Mouse (Mus musculus) intestine, embryonic 14.5 days (tissue): ENCODE measurements around the gene Churc1. TPM values are rescaled to one million over a fixed set of nuclear protein-coding genes. Genes with fewer than 3 reads are reported as not detected.

Experiments used
- ATAC-seq: fragments of 200-750 bp; cut with Nextera tagmentation; replicated peaks from 2 replicates; pipeline ENCODE4 v1.8.0; 2017; ENCODE audit warnings: low read depth, moderate number of reproducible peaks, moderate TSS enrichment, moderate library complexity; ENCODE audit not compliant: low FRiP score, low TSS enrichment
- DNase-seq: peaks from one replicate; pipeline ENCODE4 v3.0.0-alpha.2; 2018; ENCODE audit warnings: low spot score
- H3K27ac ChIP-seq: fragments of 300-500 bp; sonication (generic); 2 replicates; pipeline ENCODE4 v1.5.1; 2014; ENCODE audit warnings: low read depth, mild to moderate bottlenecking, control low read depth
- H3K27me3 ChIP-seq: fragments of 300-500 bp; sonication (generic); replicated peaks from 2 replicates; pipeline ENCODE4 v1.6.1; 2014; ENCODE audit warnings: low read length, control low read depth; ENCODE audit not compliant: control insufficient read depth, insufficient read depth
- H3K36me3 ChIP-seq: fragments of 300-500 bp; sonication (generic); 2 replicates; pipeline ENCODE4 v1.6.1; 2014; ENCODE audit warnings: low read length, control low read depth; ENCODE audit not compliant: control insufficient read depth, insufficient read depth
- H3K4me1 ChIP-seq: fragments of 300-500 bp; sonication (generic); replicated peaks from 2 replicates; pipeline ENCODE4 v1.6.1; 2014; ENCODE audit warnings: low read length, control low read depth, mixed read lengths; ENCODE audit not compliant: control insufficient read depth, insufficient read depth
- H3K4me2 ChIP-seq: fragments of 300-500 bp; sonication (generic); 2 replicates; pipeline ENCODE4 v1.6.1; 2014; ENCODE audit warnings: low read length
- H3K4me3 ChIP-seq: fragments of 300-500 bp; sonication (generic); 2 replicates; pipeline ENCODE4 v1.5.1; 2014; ENCODE audit warnings: low read depth, low read length, control low read depth, mixed read lengths
- H3K9ac ChIP-seq: fragments of 300-500 bp; sonication (generic); 2 replicates; pipeline ENCODE4 v1.6.1; 2014; ENCODE audit warnings: mild to moderate bottlenecking, low read length
- H3K9me3 ChIP-seq: fragments of 300-500 bp; sonication (generic); 2 replicates; pipeline ENCODE4 v1.6.1; 2016; ENCODE audit warnings: low read length, control low read depth; ENCODE audit not compliant: control insufficient read depth
- WGBS: fragments of 180-500 bp; shearing (Covaris S2); extraction: QIAGEN DNeasy Blood & Tissue Kit; methylation state at CpG from one replicate; pipeline ENCODE4 v1.1.7; 2014; 5-methylcytosine and 5-hydroxymethylcytosine counted together
- polyA plus RNA-seq: library from polyadenylated mRNA; unstranded; fragments of >200 nt; fragmentation: Nextera tagmentation; extraction: Ambion mirVana; gene quantifications from 2 replicates; pipeline ENCODE4 v1.2.1, GENCODE M21; 2014

The Churc1 gene
- polyA plus RNA-seq, 1 experiment from 2014 or later = 146 TPM

DNA sequence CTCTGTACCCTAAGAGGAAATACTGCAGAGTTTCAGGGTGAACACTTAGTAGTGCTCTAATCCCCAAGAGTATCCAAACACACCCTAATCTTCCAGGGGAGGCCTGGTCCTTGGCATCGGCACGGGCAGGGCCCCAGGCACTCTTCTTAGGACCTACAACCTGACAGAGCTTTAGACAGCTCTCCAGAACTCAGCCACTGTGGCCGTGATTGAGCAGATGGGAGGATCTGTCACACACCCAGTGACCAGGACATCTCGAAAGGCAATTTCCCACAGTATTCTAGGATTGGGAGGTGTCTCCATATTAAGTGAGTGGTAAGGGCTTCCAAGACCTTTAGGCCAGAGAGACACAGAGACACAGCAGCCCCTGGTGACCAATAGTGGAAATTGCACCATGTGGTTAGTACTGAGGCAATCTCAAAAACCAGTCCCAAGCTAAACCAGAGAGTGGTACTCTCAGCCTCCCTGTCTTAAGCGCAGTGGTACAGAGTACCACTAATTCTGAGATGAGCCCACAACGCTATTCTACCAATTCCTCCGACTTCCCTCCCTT is 38.4 kb downstream of the Churc1 start:
- DNase-seq (no peak), ATAC-seq (no peak; the same call in 1 of the 2 replicates)
- WGBS = 53% methylated on average over 7 of the region's 7 CpGs
- Histone ChIP-seq H3K9ac (no peak overlapping the region), H3K27me3 (no peaks in the 10 kb centered on the region), H3K4me3 (no peak overlapping the region), H3K4me1 (no peaks in the 10 kb centered on the region), H3K36me3 (no peaks in the 10 kb centered on the region), H3K9me3 (no peaks in the 10 kb centered on the region), H3K27ac (no peak overlapping the region), H3K4me2 (no peak overlapping the region)

DNA sequence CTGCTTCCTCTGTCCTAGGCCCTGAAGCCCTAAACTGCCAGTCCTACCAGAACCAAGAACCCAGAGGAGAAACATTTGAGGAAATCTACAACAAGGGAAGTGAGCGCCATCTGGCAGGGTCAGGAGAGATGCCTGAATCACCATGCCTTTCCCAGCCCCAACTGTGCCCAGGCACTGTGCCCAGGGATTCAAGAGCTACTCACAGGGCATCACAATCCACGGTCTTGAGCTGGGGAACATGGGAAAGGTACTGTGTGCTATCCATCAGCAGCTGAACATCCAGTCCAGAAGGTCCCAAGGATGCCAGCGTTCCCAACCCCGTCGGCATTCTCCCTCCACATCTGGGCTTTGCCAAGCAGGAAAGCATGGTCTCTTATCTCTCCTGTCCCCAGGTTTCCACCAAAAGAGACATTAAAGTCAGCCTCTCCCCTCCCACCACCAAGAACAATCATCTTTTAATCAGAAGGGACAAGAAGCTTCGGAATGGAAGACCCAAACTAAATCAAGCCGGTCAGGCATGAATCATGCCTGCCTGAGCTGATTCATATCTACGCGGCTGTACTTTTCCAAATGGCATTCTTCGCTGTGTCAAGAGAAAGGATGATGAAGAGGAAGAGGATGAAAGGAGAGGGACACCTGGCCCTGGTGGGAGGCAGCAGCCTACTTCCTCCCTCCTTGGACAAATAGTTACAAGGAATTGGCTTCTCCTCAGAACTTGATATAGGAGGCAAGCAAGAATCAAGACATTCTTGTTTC is 39.9 kb downstream of the Churc1 start:
- Histone ChIP-seq H3K4me2 (no peak overlapping the region), H3K9me3 (no peaks in the 10 kb centered on the region), H3K9ac (no peak overlapping the region), H3K36me3 (no peaks in the 10 kb centered on the region), H3K27me3 (no peaks in the 10 kb centered on the region), H3K4me3 (no peak overlapping the region), H3K4me1 (no peaks in the 10 kb centered on the region), H3K27ac (no peak overlapping the region)
- DNase-seq (no peak), ATAC-seq (no peak)
- WGBS = 89% methylated on average over 10 of the region's 10 CpGs

DNA sequence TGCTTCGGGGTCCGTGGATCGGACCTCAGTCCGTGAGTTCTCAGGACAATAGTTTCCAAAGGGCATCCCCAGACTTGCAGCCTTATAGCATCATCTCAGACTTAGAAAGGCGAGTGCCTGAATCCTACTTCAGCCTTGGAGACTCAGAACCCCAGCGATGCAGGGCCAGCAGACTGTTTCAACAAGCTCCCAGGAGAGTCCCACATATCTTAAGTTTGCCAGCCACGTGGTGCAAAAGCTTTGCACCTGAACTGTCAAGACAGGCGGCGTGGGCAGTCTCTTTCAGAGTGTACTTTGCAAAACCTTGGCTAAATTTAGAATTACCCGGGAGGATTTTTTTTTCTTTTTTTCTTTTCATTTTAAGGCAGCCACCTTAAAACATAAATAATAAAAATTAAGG is 42.5 kb downstream of the Churc1 start:
- no peak for ATAC-seq
- Histone ChIP-seq H3K36me3 (no peaks in the 10 kb centered on the region), H3K4me1 (no peaks in the 10 kb centered on the region), H3K27me3 (no peaks in the 10 kb centered on the region), H3K9me3 (no peaks in the 10 kb centered on the region), H3K27ac (no peak overlapping the region), H3K9ac (no peak overlapping the region), H3K4me3 (no peak overlapping the region), H3K4me2 (no peak overlapping the region)
- no peak for DNase-seq
- 84% methylated on average over 10 of the region's 10 CpGs for WGBS

DNA sequence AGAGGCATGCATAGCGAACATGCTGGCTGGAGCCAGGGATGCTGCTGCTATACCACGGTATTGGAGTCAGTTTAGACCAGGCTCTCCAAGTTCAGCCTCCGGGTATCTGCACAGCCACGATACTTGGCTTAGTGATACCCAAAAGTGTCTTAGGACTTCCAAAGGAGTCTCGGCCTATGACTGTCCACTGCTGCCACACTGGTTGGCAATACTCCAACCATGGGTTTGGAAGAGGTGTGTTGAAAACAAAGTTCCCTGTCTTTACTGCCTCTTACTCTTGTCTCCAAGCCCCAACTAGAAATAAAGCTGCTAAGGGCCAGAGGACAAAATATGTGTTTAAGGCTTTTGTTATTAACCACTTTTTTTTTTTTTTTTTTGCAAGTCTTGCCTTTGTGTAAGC is 45.2 kb downstream of the Churc1 start:
- no peaks in the 10 kb centered on the region for H3K4me1 ChIP-seq
- DNase-seq (no peak), ATAC-seq (no peak)
- H3K27me3 ChIP-seq = no peaks in the 10 kb centered on the region
- no peak overlapping the region for H3K4me3 ChIP-seq
- no peak overlapping the region for H3K9ac ChIP-seq
- no peak overlapping the region for H3K4me2 ChIP-seq
- no peaks in the 10 kb centered on the region for H3K9me3 ChIP-seq
- H3K27ac ChIP-seq = no peak overlapping the region
- H3K36me3 ChIP-seq = no peaks in the 10 kb centered on the region
- WGBS = 93% methylated on average over 5 of the region's 5 CpGs

DNA sequence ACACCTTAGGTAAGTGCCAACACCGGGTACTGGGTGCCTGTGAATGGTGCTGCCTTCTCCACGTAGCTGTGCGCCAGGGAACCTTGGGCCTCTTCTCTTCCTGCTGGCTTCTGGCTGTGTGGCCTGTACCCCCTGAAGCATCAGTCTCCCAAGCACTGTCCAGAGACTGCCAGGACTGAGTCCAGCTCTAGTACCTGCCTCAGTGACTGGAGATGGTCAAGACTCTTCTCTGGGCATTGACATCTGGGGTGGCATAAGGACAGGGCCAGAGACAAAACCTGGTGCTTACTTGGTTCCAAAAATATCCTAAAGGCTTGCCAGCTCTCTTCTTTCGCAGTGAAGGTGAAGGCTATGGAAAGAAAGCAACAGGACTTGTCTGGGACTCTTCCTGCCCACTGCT is 45.7 kb downstream of the Churc1 start:
- Histone ChIP-seq H3K9ac (no peak overlapping the region), H3K4me2 (no peak overlapping the region), H3K4me1 (no peaks in the 10 kb centered on the region), H3K36me3 (no peaks in the 10 kb centered on the region), H3K9me3 (no peaks in the 10 kb centered on the region), H3K27ac (no peak overlapping the region), H3K4me3 (no peak overlapping the region), H3K27me3 (no peaks in the 10 kb centered on the region)
- WGBS = 94% methylated on average over 4 of the region's 4 CpGs
- no peak for ATAC-seq
- DNase-seq = no peak

DNA sequence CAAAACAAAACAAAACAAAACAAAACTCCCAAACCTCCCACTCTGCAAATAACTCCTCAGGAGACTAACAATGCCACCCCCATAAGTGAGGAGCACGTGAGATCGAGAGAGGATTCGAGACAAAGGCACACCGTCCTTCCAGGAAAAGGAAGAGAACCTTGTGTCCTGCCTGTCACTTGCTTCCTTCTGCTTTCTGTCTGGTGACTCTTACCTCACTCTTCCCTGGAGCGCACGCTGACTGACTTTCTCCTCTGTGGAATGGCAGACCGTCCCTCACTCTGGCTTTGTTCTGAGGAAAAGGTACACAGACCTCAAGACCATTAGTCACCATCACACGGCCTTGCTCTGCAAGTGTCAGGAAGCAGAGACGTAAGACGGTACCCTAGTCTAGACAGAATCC is 48.2 kb downstream of the Churc1 start:
- Histone ChIP-seq H3K4me2 (no peak overlapping the region), H3K9ac (no peak overlapping the region), H3K4me3 (no peak overlapping the region), H3K27me3 (no peaks in the 10 kb centered on the region), H3K27ac (no peak overlapping the region), H3K36me3 (no peaks in the 10 kb centered on the region), H3K9me3 (no peaks in the 10 kb centered on the region), H3K4me1 (0 out of 2 replicates have a peak, but pooled peaks cover 7% of the 10 kb centered on the region)
- no peak for DNase-seq
- WGBS = 51% methylated on average over 10 of the region's 10 CpGs
- ATAC-seq = no peak

DNA sequence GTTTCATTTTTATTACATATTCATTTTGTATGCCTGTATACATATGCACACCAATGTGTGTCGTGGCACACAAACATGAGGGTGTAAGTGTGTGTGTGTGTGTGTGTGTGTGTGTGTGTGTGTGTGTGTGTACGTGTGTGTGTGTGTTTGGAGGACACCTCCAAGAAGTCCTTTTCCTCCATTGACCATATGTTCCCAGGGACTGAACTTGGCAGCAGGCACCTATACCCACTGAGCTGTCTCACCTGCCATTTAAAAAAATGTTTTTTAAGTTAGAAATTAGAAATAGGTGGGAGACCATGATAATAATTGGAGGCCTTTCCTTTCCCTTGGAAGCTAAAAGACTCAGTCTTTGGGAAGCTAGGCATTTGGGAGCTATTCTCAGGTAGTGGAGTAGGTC is 48.8 kb downstream of the Churc1 start:
- Histone ChIP-seq H3K4me2 (no peak overlapping the region), H3K4me1 (0 out of 2 replicates have a peak, but pooled peaks cover 9% of the 10 kb centered on the region), H3K27ac (no peak overlapping the region), H3K9me3 (no peaks in the 10 kb centered on the region), H3K36me3 (no peaks in the 10 kb centered on the region), H3K4me3 (no peak overlapping the region), H3K27me3 (no peaks in the 10 kb centered on the region), H3K9ac (no peak overlapping the region)
- ATAC-seq = no peak
- DNase-seq = no peak
- WGBS = 80% methylated on average over 2 of the region's 2 CpGs

DNA sequence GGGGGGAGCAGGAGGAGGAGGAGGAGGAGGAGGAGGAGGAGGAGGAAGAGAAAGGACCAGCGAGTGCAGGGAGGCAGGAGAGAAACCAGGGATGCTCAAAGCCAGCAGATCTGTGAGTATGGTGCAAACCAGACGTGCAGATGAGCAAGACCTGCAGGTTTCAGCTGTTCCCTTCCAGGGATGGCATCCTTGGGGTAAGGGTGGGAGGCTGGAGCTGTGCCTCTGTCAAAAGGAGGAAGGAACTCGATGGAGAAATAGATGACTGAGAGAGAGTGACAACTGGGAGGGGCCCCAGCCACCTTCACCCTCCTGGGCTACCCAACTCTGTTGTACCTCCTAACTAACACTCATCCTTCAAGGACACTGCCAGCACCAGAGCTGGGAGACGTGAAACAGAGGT is 51.4 kb downstream of the Churc1 start:
- Histone ChIP-seq H3K27ac (no peak overlapping the region), H3K4me1 (peaks cover 29% of the 10 kb centered on the region), H3K27me3 (no peaks in the 10 kb centered on the region; the same call in 1 of the 2 replicates), H3K9ac (no peak overlapping the region), H3K4me2 (no peak overlapping the region), H3K9me3 (no peaks in the 10 kb centered on the region), H3K4me3 (no peak overlapping the region), H3K36me3 (no peaks in the 10 kb centered on the region)
- WGBS = 39% methylated on average over 4 of the region's 4 CpGs
- ATAC-seq (no peak), DNase-seq (no peak)

DNA sequence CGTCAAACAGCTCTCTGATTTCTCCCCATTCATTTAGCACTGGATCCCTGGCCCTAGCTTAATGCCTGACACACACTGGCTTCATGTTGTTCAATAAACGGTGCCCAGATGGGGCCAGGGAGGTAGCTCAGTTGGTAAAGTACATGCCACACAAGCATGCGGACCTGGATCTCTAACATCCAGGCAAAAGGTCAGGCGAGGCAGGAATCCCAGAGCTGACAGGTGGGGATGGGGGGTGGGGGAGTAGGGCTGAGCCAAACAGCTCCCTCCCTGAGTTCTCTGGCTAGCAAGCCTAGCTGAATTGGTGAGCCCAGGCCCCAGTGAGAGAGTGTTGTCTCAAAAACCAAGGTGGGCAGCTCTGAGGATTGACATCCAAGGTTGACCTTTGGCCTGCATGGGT is 51.8 kb downstream of the Churc1 start:
- ATAC-seq (no peak), DNase-seq (no peak)
- no peak overlapping the region for H3K4me3 ChIP-seq
- no peaks in the 10 kb centered on the region; the same call in 1 of the 2 replicates for H3K27me3 ChIP-seq
- peaks cover 31% of the 10 kb centered on the region for H3K4me1 ChIP-seq
- H3K27ac ChIP-seq = no peak overlapping the region
- H3K9ac ChIP-seq = no peak overlapping the region
- 48% methylated on average over 4 of the region's 4 CpGs for WGBS
- no peak overlapping the region for H3K4me2 ChIP-seq
- H3K36me3 ChIP-seq = no peaks in the 10 kb centered on the region
- H3K9me3 ChIP-seq = no peaks in the 10 kb centered on the region
